Mouse (Mus musculus): ENCODE data around the gene Rapgef2. TPM values are rescaled to one million over a fixed set of nuclear protein-coding genes. Genes with fewer than 3 reads are reported as not detected.

Gene Rapgef2
- polyA plus RNA-seq, 2 experiments, result 7.6 to 12.5 TPM

- Histone ChIP-seq H3K9me3 (ENCODE audit: control insufficient read depth, low read length) (no peaks in the 10 kb centered on the region), H3K36me3 (ENCODE audit: control insufficient read depth, insufficient read depth, low read length) (no peaks in the 10 kb centered on the region), H3K9ac (ENCODE audit: low read depth, low read length, severe bottlenecking) (no peak overlapping the region), H3K4me3 (replicated peaks; ENCODE audit: low read length) (no peak overlapping the region), H3K27ac (replicated peaks; ENCODE audit: low read depth, low read length) (no peak overlapping the region), H3K4me2 (replicated peaks; ENCODE audit: low read depth, low read length, severe bottlenecking) (no peak overlapping the region), H3K4me1 (ENCODE audit: control insufficient read depth, insufficient read depth, low read length) (no peaks in the 10 kb centered on the region), H3K27me3 (ENCODE audit: control insufficient read depth, insufficient read depth, low read length) (no peaks in the 10 kb centered on the region)
- no peak for TF ChIP-seq POLR2A (IDR thresholded peaks at IDR 0.05; ENCODE audit: borderline replicate concordance, extremely low read depth, insufficient read depth, insufficient read length)
- 87% methylated on average over 14 of the region's 14 CpGs for WGBS
- DNase-seq (ENCODE audit: low spot score) (no peak), ATAC-seq (ENCODE audit: low FRiP score, low read depth) (no peak)
Observed at GRCm38 (mm10) chr3:79028153-79028878, 258.0 kb downstream of the Rapgef2 start.

GRCm38 (mm10) chr3:79025983-79026382 is 260.3 kb downstream of the Rapgef2 start:
- Histone ChIP-seq H3K36me3 (ENCODE audit: control insufficient read depth, insufficient read depth, low read length) (no peaks in the 10 kb centered on the region), H3K4me1 (ENCODE audit: control insufficient read depth, insufficient read depth, low read length) (no peaks in the 10 kb centered on the region), H3K4me3 (replicated peaks; ENCODE audit: low read length) (no peak overlapping the region), H3K9me3 (ENCODE audit: control insufficient read depth, low read length) (no peaks in the 10 kb centered on the region), H3K27me3 (ENCODE audit: control insufficient read depth, insufficient read depth, low read length) (no peaks in the 10 kb centered on the region), H3K9ac (ENCODE audit: low read depth, low read length, severe bottlenecking) (no peak overlapping the region), H3K4me2 (replicated peaks; ENCODE audit: low read depth, low read length, severe bottlenecking) (no peak overlapping the region), H3K27ac (replicated peaks; ENCODE audit: low read depth, low read length) (no peak overlapping the region)
- TF ChIP-seq POLR2A (IDR thresholded peaks at IDR 0.05; ENCODE audit: borderline replicate concordance, extremely low read depth, insufficient read depth, insufficient read length), result no peak
- ATAC-seq (ENCODE audit: low FRiP score, low read depth) (no peak), DNase-seq (ENCODE audit: low spot score) (no peak)
- 87% methylated on average over 3 of the region's 3 CpGs for WGBS

- Histone ChIP-seq H3K4me1 (ENCODE audit: control insufficient read depth, insufficient read depth, low read length) (no peaks in the 10 kb centered on the region), H3K9ac (ENCODE audit: low read depth, low read length, severe bottlenecking) (no peak overlapping the region), H3K36me3 (ENCODE audit: control insufficient read depth, insufficient read depth, low read length) (no peaks in the 10 kb centered on the region), H3K4me2 (replicated peaks; ENCODE audit: low read depth, low read length, severe bottlenecking) (no peak overlapping the region), H3K27ac (replicated peaks; ENCODE audit: low read depth, low read length) (no peak overlapping the region), H3K9me3 (ENCODE audit: control insufficient read depth, low read length) (no peaks in the 10 kb centered on the region), H3K27me3 (ENCODE audit: control insufficient read depth, insufficient read depth, low read length) (no peaks in the 10 kb centered on the region), H3K4me3 (replicated peaks; ENCODE audit: low read length) (no peak overlapping the region)
- no peak for ATAC-seq (ENCODE audit: low FRiP score, low read depth)
- TF ChIP-seq POLR2A (IDR thresholded peaks at IDR 0.05; ENCODE audit: borderline replicate concordance, extremely low read depth, insufficient read depth, insufficient read length), result no peak
- WGBS, result 82% methylated on average over 6 of the region's 6 CpGs
- DNase-seq (ENCODE audit: low spot score), result no peak
Observed at GRCm38 (mm10) chr3:79023735-79024328, 262.5 kb downstream of the Rapgef2 start.

DNA sequence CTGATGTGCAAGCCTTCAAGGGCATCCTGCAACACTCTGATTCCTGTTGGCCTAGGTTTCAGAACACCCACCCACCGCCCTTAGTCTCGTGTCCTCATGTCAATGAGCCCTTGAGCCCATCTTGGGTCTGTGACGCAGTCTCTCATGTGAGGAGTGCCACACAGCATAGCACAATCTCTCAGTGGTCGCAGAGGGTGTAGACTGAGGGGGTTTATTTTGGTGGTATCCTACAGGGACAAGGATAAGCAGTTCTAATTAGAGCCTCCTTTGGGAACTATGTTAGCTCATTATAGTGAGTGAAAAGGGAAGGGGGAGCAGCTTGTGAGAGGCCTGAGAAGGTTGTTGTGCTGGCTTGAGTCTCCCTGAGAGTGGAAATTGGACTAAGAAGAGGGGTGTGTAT is 263.6 kb downstream of the Rapgef2 start:
- no peak overlapping the region for H3K4me2 ChIP-seq (replicated peaks; ENCODE audit: low read depth, low read length, severe bottlenecking)
- no peak overlapping the region for H3K9ac ChIP-seq (ENCODE audit: low read depth, low read length, severe bottlenecking)
- ATAC-seq (ENCODE audit: low FRiP score, low read depth) (no peak), DNase-seq (ENCODE audit: low spot score) (no peak)
- H3K27me3 ChIP-seq (ENCODE audit: control insufficient read depth, insufficient read depth, low read length), result no peaks in the 10 kb centered on the region
- no peaks in the 10 kb centered on the region for H3K36me3 ChIP-seq (ENCODE audit: control insufficient read depth, insufficient read depth, low read length)
- no peak overlapping the region for H3K4me3 ChIP-seq (replicated peaks; ENCODE audit: low read length)
- WGBS, result 87% methylated on average over 4 of the region's 4 CpGs
- no peak for TF ChIP-seq POLR2A (IDR thresholded peaks at IDR 0.05; ENCODE audit: borderline replicate concordance, extremely low read depth, insufficient read depth, insufficient read length)
- no peak overlapping the region for H3K27ac ChIP-seq (replicated peaks; ENCODE audit: low read depth, low read length)
- H3K4me1 ChIP-seq (ENCODE audit: control insufficient read depth, insufficient read depth, low read length), result no peaks in the 10 kb centered on the region
- no peaks in the 10 kb centered on the region for H3K9me3 ChIP-seq (ENCODE audit: control insufficient read depth, low read length)

DNA sequence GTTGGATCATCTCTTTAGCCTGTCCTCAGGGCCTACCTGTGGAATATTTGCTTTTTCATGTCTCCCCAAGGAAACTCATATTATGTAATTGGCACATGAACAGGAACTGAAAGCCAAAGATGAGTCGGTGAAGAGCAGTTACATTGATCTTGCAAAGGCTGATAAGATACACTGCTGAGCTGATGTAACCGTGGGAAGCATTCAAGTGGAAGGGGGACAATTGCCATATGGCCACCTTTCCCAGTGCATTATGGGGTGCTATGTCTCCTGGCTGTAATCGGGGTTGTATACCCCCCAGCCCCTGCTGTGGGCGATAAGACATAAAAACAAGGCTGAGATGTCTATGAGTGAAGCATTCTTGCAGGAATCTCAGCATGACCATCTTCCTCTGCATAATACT is 268.9 kb downstream of the Rapgef2 start:
- no peak overlapping the region for H3K27ac ChIP-seq (replicated peaks; ENCODE audit: low read depth, low read length)
- H3K4me3 ChIP-seq (replicated peaks; ENCODE audit: low read length), result no peak overlapping the region
- no peak for ATAC-seq (ENCODE audit: low FRiP score, low read depth)
- H3K36me3 ChIP-seq (ENCODE audit: control insufficient read depth, insufficient read depth, low read length), result no peaks in the 10 kb centered on the region
- no peak overlapping the region for H3K4me2 ChIP-seq (replicated peaks; ENCODE audit: low read depth, low read length, severe bottlenecking)
- H3K9me3 ChIP-seq (ENCODE audit: control insufficient read depth, low read length), result no peaks in the 10 kb centered on the region
- TF ChIP-seq POLR2A (IDR thresholded peaks at IDR 0.05; ENCODE audit: borderline replicate concordance, extremely low read depth, insufficient read depth, insufficient read length), result no peak
- WGBS, result 87% methylated on average over 4 of the region's 4 CpGs
- no peaks in the 10 kb centered on the region for H3K4me1 ChIP-seq (ENCODE audit: control insufficient read depth, insufficient read depth, low read length)
- no peak for DNase-seq (ENCODE audit: low spot score)
- H3K27me3 ChIP-seq (ENCODE audit: control insufficient read depth, insufficient read depth, low read length), result no peaks in the 10 kb centered on the region
- H3K9ac ChIP-seq (ENCODE audit: low read depth, low read length, severe bottlenecking), result no peak overlapping the region

Data from limb, embryonic 14.5 days (tissue).